Mouse (Mus musculus): ENCODE data around the gene Extl2.

Extl2 gene

DNA sequence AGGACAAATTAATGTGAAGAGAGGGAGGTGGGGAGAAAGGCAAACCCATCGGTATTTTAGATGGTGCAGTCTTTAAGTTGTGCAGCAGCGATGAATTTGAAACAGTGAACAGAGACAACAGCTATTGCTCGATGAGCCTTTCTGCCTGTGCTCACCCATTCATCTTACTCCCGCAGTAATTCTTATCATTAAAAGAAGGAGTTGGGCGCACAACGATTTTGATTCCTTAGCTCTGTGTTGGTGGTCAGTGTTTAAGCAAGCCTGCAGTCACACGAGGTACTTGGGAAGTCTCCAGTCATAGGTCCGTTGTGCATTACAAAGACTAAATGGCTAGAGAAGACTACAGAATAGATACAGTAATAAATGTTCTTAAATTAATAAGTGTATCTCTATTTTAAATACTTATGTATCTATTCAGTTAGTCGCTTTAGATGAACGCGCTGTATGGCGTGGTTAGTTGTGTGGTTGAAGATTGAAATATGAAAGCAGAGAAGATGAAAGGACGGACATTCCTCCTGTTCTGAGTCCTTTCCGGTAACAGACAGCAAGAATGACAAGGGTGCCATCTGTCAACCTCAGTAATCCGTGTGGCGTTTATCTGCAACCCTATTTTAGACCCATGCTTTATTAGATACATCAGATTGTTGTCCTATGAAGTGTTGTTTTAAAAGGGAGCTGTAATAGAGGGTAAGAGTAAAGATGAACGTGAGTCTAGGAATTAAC lies 2.5 kb downstream of the Extl2 start:
- DNase-seq, result no peak

- no peak for DNase-seq
Observed at GRCm38 (mm10) chr3:116014901-116015300, 7.6 kb downstream of the Extl2 start.

DNA sequence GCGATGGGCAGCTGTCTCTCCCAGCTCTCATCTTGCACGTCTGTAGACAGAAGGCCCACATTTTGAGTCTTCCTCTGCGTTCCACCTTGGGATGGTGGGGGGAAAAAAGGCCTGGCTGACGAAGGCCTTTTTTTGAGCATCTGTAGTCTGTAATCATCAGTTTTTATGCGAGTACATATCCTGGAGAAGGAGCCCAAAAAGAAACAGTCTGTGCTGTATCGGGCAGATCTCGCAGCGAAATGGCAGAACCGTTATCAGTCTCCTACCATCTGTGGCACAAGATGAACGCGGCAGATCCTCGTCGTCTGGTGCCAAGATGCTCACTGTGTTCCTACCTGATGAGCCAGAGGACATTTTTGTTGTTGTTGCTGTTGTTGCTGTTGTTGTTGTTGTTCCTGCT lies 8.9 kb downstream of the Extl2 start:
- DNase-seq, result no peak

- DNase-seq, result no peak
Observed at GRCm38 (mm10) chr3:116018606-116019005, 11.3 kb downstream of the Extl2 start.

DNA sequence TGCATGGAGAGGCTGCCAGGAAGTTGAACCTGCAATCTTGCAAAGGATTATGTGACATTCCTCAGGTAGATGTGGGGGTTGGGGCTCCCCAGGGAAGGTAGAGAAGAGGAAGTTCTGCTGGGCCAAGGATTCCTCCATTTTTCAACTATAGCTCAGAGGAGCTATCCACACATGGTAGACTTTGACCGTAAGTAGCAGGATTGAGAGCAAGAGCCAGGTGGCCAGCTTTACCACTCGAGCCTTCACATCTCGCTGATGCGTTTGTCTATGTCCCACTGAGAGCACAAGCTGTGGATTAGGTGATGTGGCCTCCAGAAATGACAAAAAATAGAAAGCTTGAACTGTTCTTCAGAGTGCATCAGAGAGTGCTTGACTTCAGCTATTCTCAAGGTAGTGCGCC lies 11.9 kb downstream of the Extl2 start:
- no peak for DNase-seq

DNA sequence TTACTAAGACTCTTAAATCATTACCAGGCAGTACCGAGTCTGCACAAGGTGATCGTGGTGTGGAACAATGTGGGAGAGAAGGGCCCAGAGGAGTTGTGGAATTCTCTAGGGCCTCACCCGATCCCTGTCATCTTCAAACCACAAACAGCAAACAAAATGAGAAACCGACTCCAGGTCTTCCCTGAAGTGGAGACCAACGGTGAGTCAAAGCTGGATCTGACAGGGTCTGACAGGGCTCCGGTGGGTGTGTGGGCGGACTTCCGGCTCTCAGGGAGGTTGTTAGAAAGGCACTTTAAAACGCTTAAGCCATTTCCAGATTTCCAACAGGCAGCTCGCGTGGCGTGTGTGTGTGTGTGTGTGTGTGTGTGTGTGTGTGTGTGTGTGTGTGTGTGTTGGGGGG lies 17.0 kb downstream of the Extl2 start:
- DNase-seq, result no peak

- no peak for DNase-seq
Observed at GRCm38 (mm10) chr3:116024669-116025068, 17.4 kb downstream of the Extl2 start.

- no peak for DNase-seq
Observed at GRCm38 (mm10) chr3:116025701-116026100, 18.4 kb downstream of the Extl2 start.

- no peak for DNase-seq
Observed at GRCm38 (mm10) chr3:116026996-116027395, 19.7 kb downstream of the Extl2 start.

DNA sequence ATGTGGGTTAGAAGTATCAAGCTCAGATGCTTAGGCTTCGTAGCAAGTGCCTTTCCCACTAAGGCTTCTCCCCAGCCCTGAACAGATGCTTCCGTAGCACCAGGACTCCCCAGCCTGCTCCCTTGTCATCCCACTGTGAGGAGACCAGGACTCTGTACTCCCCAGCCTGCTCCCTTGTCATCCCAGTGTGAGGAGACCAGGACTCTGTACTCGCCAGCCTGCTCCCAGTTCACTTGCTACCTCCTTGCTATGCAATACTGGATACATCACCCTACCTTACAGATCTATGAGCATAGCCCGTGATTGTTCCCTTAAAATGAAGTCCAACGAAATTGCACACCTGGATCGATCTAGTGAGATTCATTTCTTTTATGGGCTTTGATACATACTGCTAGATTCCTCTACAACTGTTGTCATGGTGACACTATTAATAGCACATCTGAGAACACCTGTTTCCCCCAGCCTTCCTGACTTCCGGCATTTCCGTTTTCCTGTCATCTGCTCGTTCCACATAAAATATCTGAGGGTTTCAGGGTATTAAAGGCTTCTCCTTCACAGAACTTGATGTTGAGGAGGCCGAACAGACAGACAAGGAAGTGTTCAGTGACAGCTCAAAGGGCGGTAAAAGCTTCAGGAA lies 23.0 kb downstream of the Extl2 start:
- DNase-seq, result no peak

DNA sequence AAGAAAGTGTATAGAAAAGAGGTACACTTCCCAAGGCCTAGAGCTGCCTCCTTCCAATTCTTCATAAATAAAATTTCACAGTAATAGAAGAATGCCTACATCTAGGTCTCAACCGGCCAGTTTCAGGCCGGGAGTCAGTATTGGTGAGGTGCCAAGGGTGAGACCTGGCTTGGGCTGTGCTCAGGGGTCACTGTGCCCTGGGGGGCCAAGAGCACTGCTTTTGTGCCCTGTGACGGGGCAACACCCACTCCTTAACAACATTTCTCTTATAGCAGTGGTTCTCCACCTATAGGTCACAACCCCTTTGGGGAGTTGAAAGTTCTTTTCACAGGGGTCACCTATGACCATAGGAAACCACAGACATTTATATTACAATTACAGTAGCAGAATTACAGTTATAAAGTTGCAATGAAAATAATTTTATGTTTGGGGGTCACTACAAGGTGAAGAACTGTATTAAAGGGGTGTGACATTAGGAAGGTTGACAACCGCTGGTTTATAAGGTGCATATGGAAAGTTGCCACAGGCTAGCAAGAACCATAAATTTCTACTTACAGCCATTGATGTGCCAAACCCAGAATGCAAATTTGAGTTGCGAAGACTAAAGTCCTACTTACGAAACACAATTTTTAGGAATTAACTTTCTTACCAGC lies 26.1 kb downstream of the Extl2 start:
- DNase-seq, result no peak

DNA sequence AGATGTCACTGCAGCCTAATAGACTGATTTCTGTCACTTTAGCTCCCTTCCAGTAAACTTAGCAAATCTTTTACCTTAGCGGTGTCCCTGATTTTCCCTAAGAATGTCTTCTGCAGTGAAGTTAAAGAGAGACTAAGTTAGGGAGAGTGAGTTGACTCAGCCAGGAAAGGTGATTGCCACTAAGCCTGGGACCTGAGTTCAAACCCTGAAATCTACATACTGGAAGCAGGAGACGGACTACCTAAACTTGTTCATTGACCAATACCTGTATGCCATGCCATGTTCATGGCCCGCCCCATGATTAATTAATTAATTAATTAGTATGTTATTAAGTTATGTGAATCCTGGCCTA lies 26.6 kb downstream of the Extl2 start:
- no peak for DNase-seq

DNA sequence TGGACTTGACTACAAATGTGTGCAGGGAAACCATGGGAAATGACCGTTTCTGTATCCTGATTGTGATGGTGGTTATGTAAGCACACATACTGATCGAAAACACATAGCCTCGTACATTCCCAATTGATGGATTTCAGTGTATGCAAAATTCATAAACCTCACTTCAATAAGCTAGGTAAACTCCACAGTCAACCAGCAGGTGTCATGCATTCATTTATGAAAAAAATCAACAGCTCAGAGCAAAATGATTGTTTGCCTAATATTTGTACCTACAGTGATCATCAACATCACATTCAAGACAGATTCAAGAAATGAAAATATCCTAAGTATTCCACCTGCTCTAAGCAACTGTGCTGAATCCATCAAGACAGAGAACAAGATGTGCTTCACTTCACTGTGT lies 33.5 kb downstream of the Extl2 start:
- no peak for DNase-seq

DNA sequence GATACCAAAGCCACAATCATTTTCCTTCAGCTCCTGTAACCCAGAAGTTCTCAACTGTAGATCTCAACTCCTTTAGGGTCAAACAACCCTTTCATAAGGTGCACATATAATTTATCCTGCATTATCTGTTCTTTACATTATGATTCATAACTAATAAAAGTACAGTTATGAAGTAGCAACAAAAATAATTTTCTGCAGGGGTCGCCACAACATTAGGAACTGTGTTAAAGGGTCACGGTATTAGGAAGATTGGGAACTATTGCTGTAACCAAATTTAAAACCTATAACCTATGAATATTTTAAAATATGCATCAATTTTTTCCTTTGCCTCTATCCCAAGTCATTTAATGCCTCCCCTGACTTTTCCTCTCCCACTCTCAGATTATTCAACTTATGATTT lies 38.7 kb downstream of the Extl2 start:
- no peak for DNase-seq

DNA sequence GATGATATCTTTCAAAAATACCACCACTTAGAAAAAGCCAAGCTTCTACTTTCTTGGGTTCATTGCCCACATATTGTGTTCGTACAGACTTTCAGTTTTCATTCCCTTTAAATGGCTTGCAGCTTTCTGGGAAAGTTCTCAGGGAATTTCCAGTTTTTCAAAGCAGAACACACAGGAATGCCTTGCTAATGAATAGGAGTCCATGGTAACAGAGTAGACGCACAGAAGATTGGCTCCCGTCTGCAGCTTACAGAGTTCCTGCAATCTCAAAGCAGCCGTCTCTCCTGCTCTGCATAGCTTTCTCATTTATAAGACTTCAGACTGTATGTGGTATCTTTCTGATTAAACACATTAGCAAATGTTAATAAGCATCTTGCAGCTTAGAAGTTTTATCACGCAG lies 39.8 kb downstream of the Extl2 start:
- no peak for DNase-seq

- DNase-seq, result no peak
Observed at GRCm38 (mm10) chr3:116057078-116057477, 49.8 kb downstream of the Extl2 start.

DNA sequence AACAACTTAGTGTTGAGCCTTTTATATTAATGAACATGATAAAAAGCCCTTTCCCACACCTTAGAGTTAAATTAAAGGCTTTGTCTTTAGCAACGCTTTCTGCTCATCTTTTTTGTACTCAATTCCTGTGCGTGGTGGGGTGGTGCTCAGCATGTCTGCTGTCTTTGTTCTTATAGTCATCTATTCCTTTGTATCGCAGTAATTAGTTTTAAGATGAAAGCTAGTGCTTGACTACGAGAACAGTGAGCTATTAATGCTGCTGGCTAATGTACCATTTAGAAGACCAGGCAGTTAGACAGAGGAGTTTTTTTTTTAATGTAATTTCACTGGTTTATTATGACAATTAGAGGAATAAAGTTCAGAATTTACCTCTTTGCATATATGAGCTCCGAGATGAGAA lies 53.1 kb downstream of the Extl2 start:
- no peak for DNase-seq

- DNase-seq, result no peak
Observed at GRCm38 (mm10) chr3:116062141-116062540, 54.9 kb downstream of the Extl2 start.

DNA sequence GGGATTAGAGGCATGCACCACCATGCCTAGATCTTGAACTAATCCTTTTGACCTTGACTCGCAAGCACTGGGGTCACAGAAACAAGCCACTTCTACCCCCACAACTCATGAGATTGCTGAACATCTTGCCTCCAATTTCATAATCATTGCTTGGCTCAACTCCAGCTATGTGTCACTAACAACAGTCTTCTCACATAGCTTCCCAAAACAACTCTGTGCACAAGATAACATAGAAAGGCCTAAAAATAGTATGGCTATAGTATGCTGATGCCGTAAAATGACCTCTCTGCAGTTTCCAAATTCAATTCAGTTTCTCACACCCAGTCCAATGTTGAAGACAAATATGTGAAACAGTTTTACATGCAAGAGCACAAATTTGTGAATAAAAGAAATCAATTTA lies 65.3 kb downstream of the Extl2 start:
- no peak for DNase-seq

DNA sequence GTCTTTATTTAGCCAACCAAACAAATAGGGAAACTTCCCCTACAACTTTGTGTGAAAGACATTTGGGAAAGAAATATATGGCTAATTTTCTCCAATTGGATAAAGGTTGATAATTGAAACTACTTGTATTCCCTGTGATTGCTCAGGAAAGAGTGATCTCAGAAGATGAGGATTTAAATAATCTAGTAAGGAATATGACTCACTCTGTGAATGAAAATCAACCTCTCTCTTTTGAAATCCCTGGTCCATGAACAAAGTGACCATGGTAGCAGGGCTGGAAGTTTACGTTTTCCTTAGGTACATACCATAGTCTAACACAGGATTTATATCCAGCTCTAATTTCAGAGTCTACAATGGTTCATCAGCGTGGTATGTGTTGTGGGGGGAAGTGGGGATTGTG lies 69.5 kb downstream of the Extl2 start:
- no peak for DNase-seq

- DNase-seq, result no peak
Observed at GRCm38 (mm10) chr3:116078490-116078889, 71.2 kb downstream of the Extl2 start.

Data from thymus, adult 18-20 months (tissue).